Comparison of ENCODE assay signal across 19 mouse cellular contexts in the genomic region with DNA sequence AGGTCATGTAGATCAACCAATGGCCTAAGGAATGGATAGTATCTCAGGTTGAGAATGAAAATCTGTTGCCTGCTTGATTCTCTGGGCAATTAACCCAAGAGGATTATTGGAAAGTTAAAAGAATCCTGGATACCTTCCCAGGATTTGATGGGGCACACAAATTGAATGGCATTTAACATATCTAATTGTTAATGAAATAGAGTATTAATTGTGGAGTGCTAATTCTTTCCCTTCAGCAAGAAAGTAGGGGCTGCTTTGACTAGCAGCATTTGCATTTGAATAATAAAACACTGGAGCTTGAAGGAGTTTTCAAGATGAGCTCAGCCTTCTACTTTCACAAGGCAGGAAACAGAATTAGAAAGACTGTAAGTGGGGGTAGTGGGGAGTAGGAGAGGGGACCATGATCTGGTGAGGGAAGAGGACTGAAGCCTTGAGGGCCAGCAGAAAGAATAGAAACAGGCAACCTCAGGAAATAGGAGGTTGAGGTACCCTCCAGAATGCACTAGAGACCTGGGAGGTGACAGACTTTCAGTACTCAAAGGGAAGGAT.
"Had no signal": no experiment of that assay in that cellular context is flagged by ENCODE, and none has a peak within 500 bp of the region (broad histone marks: within the 10 kb centered on the region; RNA-seq: fewer than 3 reads in every experiment).

No protein-coding gene starts in this region.

- DNase-seq: kidney, adult 9 months; kidney, postnatal 14 days; kidney, postnatal 4 days; left cerebral cortex, postnatal 4 days; liver, embryonic 13.5 days; lung, adult 2 months; lung, postnatal 14 days; lung, postnatal 4 days; right cerebral cortex, adult 18-20 months; right cerebral cortex, postnatal 25 days; spleen, adult 18-20 months; thymus, postnatal 25 days had no signal

- H3K36me3 ChIP-seq: limb, embryonic 12.5 days; limb, embryonic 15.5 days; liver, embryonic 13.5 days; midbrain, embryonic 12.5 days; midbrain, embryonic 15.5 days; neural tube, embryonic 12.5 days; neural tube, embryonic 15.5 days; stomach, embryonic 15.5 days had no signal

- H3K9ac ChIP-seq: limb, embryonic 12.5 days; limb, embryonic 15.5 days; liver, embryonic 13.5 days; midbrain, embryonic 12.5 days; midbrain, embryonic 15.5 days; neural tube, embryonic 12.5 days; neural tube, embryonic 15.5 days; stomach, embryonic 15.5 days had no signal

- ATAC-seq: midbrain, embryonic 15.5 days had no signal

- H3K4me2 ChIP-seq: limb, embryonic 12.5 days; limb, embryonic 15.5 days; liver, embryonic 13.5 days; midbrain, embryonic 12.5 days; midbrain, embryonic 15.5 days; neural tube, embryonic 12.5 days; neural tube, embryonic 15.5 days; stomach, embryonic 15.5 days had no signal

- H3K27me3 ChIP-seq: limb, embryonic 12.5 days; limb, embryonic 15.5 days; liver, embryonic 13.5 days; midbrain, embryonic 12.5 days; midbrain, embryonic 15.5 days; neural tube, embryonic 12.5 days; neural tube, embryonic 15.5 days; stomach, embryonic 15.5 days had no signal

- H3K27ac ChIP-seq: limb, embryonic 12.5 days; limb, embryonic 15.5 days; liver, embryonic 13.5 days; midbrain, embryonic 12.5 days; midbrain, embryonic 15.5 days; neural tube, embryonic 12.5 days; neural tube, embryonic 15.5 days; stomach, embryonic 15.5 days had no signal

- H3K4me3 ChIP-seq: limb, embryonic 12.5 days; limb, embryonic 15.5 days; liver, embryonic 13.5 days; midbrain, embryonic 12.5 days; midbrain, embryonic 15.5 days; neural tube, embryonic 12.5 days; neural tube, embryonic 15.5 days; stomach, embryonic 15.5 days had no signal

- H3K4me1 ChIP-seq: limb, embryonic 12.5 days; limb, embryonic 15.5 days; liver, embryonic 13.5 days; midbrain, embryonic 12.5 days; midbrain, embryonic 15.5 days; neural tube, embryonic 12.5 days; neural tube, embryonic 15.5 days; stomach, embryonic 15.5 days had no signal

- H3K9me3 ChIP-seq: limb, embryonic 12.5 days; limb, embryonic 15.5 days; liver, embryonic 13.5 days; midbrain, embryonic 12.5 days; midbrain, embryonic 15.5 days; neural tube, embryonic 12.5 days; neural tube, embryonic 15.5 days; stomach, embryonic 15.5 days had no signal
